Mouse (Mus musculus) gastrocnemius, postnatal 4 days (tissue): Measurements from ENCODE around the gene Olfr102. TPM values are rescaled to one million over a fixed set of nuclear protein-coding genes. Genes with fewer than 3 reads are reported as not detected.
A peak's percentile ranks its signal among the peaks of the same experiment; 100 is the strongest.

Source experiments
- DNase-seq, 2 experiments: peaks; one replicate each; pipeline ENCODE4 v3.0.0; 2021 to 2022; ENCODE audit warnings: low spot score in 2 of 2, mixed read lengths in 2 of 2
- long read RNA-seq, 2 experiments: library from polyadenylated mRNA; stranded (forward); transcript quantifications; one replicate each; pipeline ENCODE4 v2.0.0; 2021
- total RNA-seq, 2 experiments: library from RNA; stranded (reverse); gene quantifications; 2 replicates each; pipeline ENCODE4 v1.2.3; 2021

The Olfr102 gene
- not detected for total RNA-seq
- long read RNA-seq, experiment 1, result 0 reads
- long read RNA-seq, experiment 2, result 0 reads

GRCm38 (mm10) chr17:37316954-37317353 lies at the start of gene Olfr102:
Olfr102 (minus strand) TSS chr17:37317054.
- DNase-seq, result no peak

GRCm38 (mm10) chr17:37359282-37359681 lies 42.4 kb upstream of the Olfr102 start, which contains the start of gene Olfr104-ps:
Olfr104-ps (plus strand) TSS chr17:37359582.
- no peak for DNase-seq

GRCm38 (mm10) chr17:37339598-37339997 lies 22.7 kb upstream of the Olfr102 start, which contains the start of gene Olfr103:
Olfr103 (minus strand) TSS chr17:37339698.
- no peak for DNase-seq

GRCm38 (mm10) chr17:37310146-37310699 lies 6.6 kb downstream of the Olfr102 start:
- no peak for DNase-seq

GRCm38 (mm10) chr17:37308483-37308882 lies 8.4 kb downstream of the Olfr102 start:
- no peak for DNase-seq

GRCm38 (mm10) chr17:37304213-37304612 lies 12.6 kb downstream of the Olfr102 start, which contains the start of gene Olfr101:
Olfr101 (minus strand) TSS chr17:37304313.
- DNase-seq, result no peak

- DNase-seq, result no peak
Observed at GRCm38 (mm10) chr17:37283360-37283759, 33.5 kb downstream of the Olfr102 start, which contains the start of gene Olfr99. Olfr99 (minus strand) TSS chr17:37283460.

GRCm38 (mm10) chr17:37280331-37280730 lies 36.5 kb downstream of the Olfr102 start:
- DNase-seq, result no peak

- DNase-seq, result no peak
Observed at GRCm38 (mm10) chr17:37276573-37276972, 40.3 kb downstream of the Olfr102 start.

GRCm38 (mm10) chr17:37275626-37276248 lies 41.1 kb downstream of the Olfr102 start:
- DNase-seq, result no peak

GRCm38 (mm10) chr17:37270702-37271092 lies 46.2 kb downstream of the Olfr102 start:
- peak in 1 of 2 experiments; percentile 24 for DNase-seq

- DNase-seq, result peak; percentile 66 to 75
Observed at GRCm38 (mm10) chr17:37270058-37270701, 46.7 kb downstream of the Olfr102 start, which contains the start of gene H2-M3. H2-M3 (plus strand) TSS chr17:37270220.

GRCm38 (mm10) chr17:37263626-37264025 lies 53.2 kb downstream of the Olfr102 start, which contains the start of gene Olfr98:
Olfr98 (minus strand) TSS chr17:37263749.
- no peak for DNase-seq

Other genes with a start within 250 kb of the Olfr102 start
- gene Olfr90, start 228.6 kb downstream of the Olfr102 start, total RNA-seq, result not detected
- not detected for gene Olfr91, start 218.8 kb downstream of the Olfr102 start, total RNA-seq
- not detected for gene Olfr92, start 197.0 kb downstream of the Olfr102 start, total RNA-seq
- gene Olfr93, start 155.6 kb downstream of the Olfr102 start, total RNA-seq, result not detected
- not detected for gene Ubd, start 123.2 kb downstream of the Olfr102 start, total RNA-seq
- not detected for gene Olfr94, start 116.1 kb downstream of the Olfr102 start, total RNA-seq
- not detected for gene Olfr95, start 103.9 kb downstream of the Olfr102 start, total RNA-seq
- not detected for gene Olfr96, start 96.9 kb downstream of the Olfr102 start, total RNA-seq
- not detected for gene Olfr97, start 79.7 kb downstream of the Olfr102 start, total RNA-seq
- not detected for gene Olfr98, start 53.3 kb downstream of the Olfr102 start, total RNA-seq
- gene H2-M3, start 46.8 kb downstream of the Olfr102 start, total RNA-seq, result 1 to 10 TPM; 1.6 to 2.1 TPM
- gene Olfr99, start 33.6 kb downstream of the Olfr102 start, total RNA-seq, result not detected
- not detected for gene Olfr101, start 12.7 kb downstream of the Olfr102 start, total RNA-seq
- gene Olfr103, start 22.6 kb upstream of the Olfr102 start, total RNA-seq, result not detected
- not detected for gene Olfr104-ps, start 42.5 kb upstream of the Olfr102 start, total RNA-seq
- gene Olfr105-ps, start 62.0 kb upstream of the Olfr102 start, total RNA-seq, result not detected
- not detected for gene Olfr106-ps, start 73.3 kb upstream of the Olfr102 start, total RNA-seq
- not detected for gene Olfr107, start 82.2 kb upstream of the Olfr102 start, total RNA-seq
- gene Olfr108, start 128.4 kb upstream of the Olfr102 start, total RNA-seq, result not detected
- gene Olfr109, start 141.9 kb upstream of the Olfr102 start, total RNA-seq, result not detected
- not detected for gene H2-M2, start 166.5 kb upstream of the Olfr102 start, total RNA-seq
- not detected for gene Olfr110, start 175.4 kb upstream of the Olfr102 start, total RNA-seq
- gene Olfr111, start 191.0 kb upstream of the Olfr102 start, total RNA-seq, result not detected